Mouse (Mus musculus): ENCODE measurements around the gene Tenm3. TPM values are rescaled to one million over a fixed set of nuclear protein-coding genes. Genes with fewer than 3 reads are reported as not detected.

Tenm3 gene
- polyA plus RNA-seq, 1 experiment from 2014 or later, result 49.6 TPM

- H3K27me3 ChIP-seq (replicated peaks), result no peaks in the 10 kb centered on the region
- WGBS, result 26% methylated on average over 6 of the region's 6 CpGs
- H3K4me3 ChIP-seq, result no peak overlapping the region
- no peak overlapping the region for H3K9ac ChIP-seq
- H3K9me3 ChIP-seq, result no peaks in the 10 kb centered on the region
- no peaks in the 10 kb centered on the region for H3K36me3 ChIP-seq (replicated peaks)
- ATAC-seq (replicated peaks), result no peak
- peaks cover 19% of the 10 kb centered on the region for H3K4me1 ChIP-seq
- H3K4me2 ChIP-seq, result no peak overlapping the region
- no peak overlapping the region for H3K27ac ChIP-seq
Observed at GRCm38 (mm10) chr8:48765212-48765611, 78.5 kb downstream of the Tenm3 start.

- Histone ChIP-seq H3K27me3 (replicated peaks) (no peaks in the 10 kb centered on the region), H3K9me3 (no peaks in the 10 kb centered on the region), H3K27ac (no peak overlapping the region), H3K4me1 (peaks cover 19% of the 10 kb centered on the region), H3K9ac (no peak overlapping the region), H3K36me3 (replicated peaks) (no peaks in the 10 kb centered on the region), H3K4me3 (no peak overlapping the region), H3K4me2 (no peak overlapping the region)
- no peak for ATAC-seq (replicated peaks)
- 83% methylated on average over 3 of the region's 3 CpGs for WGBS
Observed at GRCm38 (mm10) chr8:48764011-48764410, 79.7 kb downstream of the Tenm3 start.

- Histone ChIP-seq H3K9me3 (no peaks in the 10 kb centered on the region), H3K4me1 (no peaks in the 10 kb centered on the region), H3K36me3 (replicated peaks) (no peaks in the 10 kb centered on the region), H3K27me3 (replicated peaks) (no peaks in the 10 kb centered on the region), H3K4me3 (no peak overlapping the region), H3K9ac (no peak overlapping the region), H3K27ac (no peak overlapping the region), H3K4me2 (no peak overlapping the region)
- ATAC-seq (replicated peaks), result no peak
- WGBS, result 90% methylated on average over 2 of the region's 2 CpGs
Observed at GRCm38 (mm10) chr8:48756874-48757273, 86.9 kb downstream of the Tenm3 start.

GRCm38 (mm10) chr8:48755492-48755891 lies 88.3 kb downstream of the Tenm3 start:
- no peaks in the 10 kb centered on the region for H3K4me1 ChIP-seq
- no peaks in the 10 kb centered on the region for H3K9me3 ChIP-seq
- no peak overlapping the region for H3K4me3 ChIP-seq
- no peak overlapping the region for H3K27ac ChIP-seq
- WGBS, result 50% methylated on average over 7 of the region's 7 CpGs
- 0 out of 2 replicates have a peak, but pooled peaks have one; percentile 48 for ATAC-seq (replicated peaks)
- no peaks in the 10 kb centered on the region for H3K27me3 ChIP-seq (replicated peaks)
- H3K9ac ChIP-seq, result no peak overlapping the region
- H3K36me3 ChIP-seq (replicated peaks), result no peaks in the 10 kb centered on the region
- H3K4me2 ChIP-seq, result no peak overlapping the region

- Histone ChIP-seq H3K4me2 (no peak overlapping the region), H3K4me1 (no peaks in the 10 kb centered on the region), H3K27me3 (replicated peaks) (no peaks in the 10 kb centered on the region), H3K36me3 (replicated peaks) (no peaks in the 10 kb centered on the region), H3K4me3 (no peak overlapping the region), H3K9ac (no peak overlapping the region), H3K27ac (no peak overlapping the region), H3K9me3 (no peaks in the 10 kb centered on the region)
- ATAC-seq (replicated peaks), result no peak
- 66% methylated on average over 2 of the region's 2 CpGs for WGBS
Observed at GRCm38 (mm10) chr8:48754959-48755358, 88.8 kb downstream of the Tenm3 start.

- H3K27me3 ChIP-seq (replicated peaks), result no peaks in the 10 kb centered on the region
- WGBS, result 71% methylated on average over 5 of the region's 5 CpGs
- no peak overlapping the region for H3K4me3 ChIP-seq
- no peak overlapping the region for H3K9ac ChIP-seq
- H3K4me1 ChIP-seq, result peaks cover 8% of the 10 kb centered on the region
- no peak overlapping the region for H3K4me2 ChIP-seq
- no peak overlapping the region for H3K27ac ChIP-seq
- ATAC-seq (replicated peaks), result no peak
- no peaks in the 10 kb centered on the region for H3K36me3 ChIP-seq (replicated peaks)
- H3K9me3 ChIP-seq, result no peaks in the 10 kb centered on the region
Observed at GRCm38 (mm10) chr8:48751965-48752364, 91.8 kb downstream of the Tenm3 start.

GRCm38 (mm10) chr8:48748503-48749059 lies 95.2 kb downstream of the Tenm3 start:
- no peak for ATAC-seq (replicated peaks)
- Histone ChIP-seq H3K9me3 (no peaks in the 10 kb centered on the region), H3K27me3 (replicated peaks) (no peaks in the 10 kb centered on the region), H3K4me3 (no peak overlapping the region), H3K9ac (no peak overlapping the region), H3K4me1 (peaks cover 8% of the 10 kb centered on the region), H3K36me3 (replicated peaks) (no peaks in the 10 kb centered on the region), H3K4me2 (no peak overlapping the region), H3K27ac (0 out of 2 replicates have a peak overlapping the region, but pooled peaks have one; percentile 15)
- WGBS, result 28% methylated on average over 13 of the region's 13 CpGs

- H3K27ac ChIP-seq, result no peak overlapping the region
- no peak overlapping the region for H3K9ac ChIP-seq
- H3K4me3 ChIP-seq, result no peak overlapping the region
- no peak for ATAC-seq (replicated peaks)
- H3K27me3 ChIP-seq (replicated peaks), result no peaks in the 10 kb centered on the region
- H3K36me3 ChIP-seq (replicated peaks), result no peaks in the 10 kb centered on the region
- 91% methylated on average over 4 of the region's 4 CpGs for WGBS
- no peak overlapping the region for H3K4me2 ChIP-seq
- peaks cover 27% of the 10 kb centered on the region for H3K4me1 ChIP-seq
- no peaks in the 10 kb centered on the region for H3K9me3 ChIP-seq
Observed at GRCm38 (mm10) chr8:48743912-48744311, 99.8 kb downstream of the Tenm3 start.

GRCm38 (mm10) chr8:48742741-48743140 lies 101.0 kb downstream of the Tenm3 start:
- Histone ChIP-seq H3K4me3 (no peak overlapping the region), H3K9me3 (no peaks in the 10 kb centered on the region), H3K27me3 (replicated peaks) (no peaks in the 10 kb centered on the region), H3K4me2 (no peak overlapping the region), H3K36me3 (replicated peaks) (no peaks in the 10 kb centered on the region), H3K27ac (no peak overlapping the region), H3K9ac (no peak overlapping the region), H3K4me1 (peaks cover 21% of the 10 kb centered on the region)
- ATAC-seq (replicated peaks), result no peak
- WGBS, result 92% methylated on average over 6 of the region's 6 CpGs

- no peak overlapping the region for H3K4me3 ChIP-seq
- H3K4me2 ChIP-seq, result peak overlapping the region; percentile 66
- H3K4me1 ChIP-seq, result peaks cover 26% of the 10 kb centered on the region
- ATAC-seq (replicated peaks), result peak; percentile 32
- 38% methylated on average over 11 of the region's 11 CpGs for WGBS
- H3K9ac ChIP-seq, result no peak overlapping the region
- H3K9me3 ChIP-seq, result no peaks in the 10 kb centered on the region
- H3K27ac ChIP-seq, result 0 out of 2 replicates have a peak overlapping the region, but pooled peaks have one; percentile 16
- H3K27me3 ChIP-seq (replicated peaks), result no peaks in the 10 kb centered on the region
- no peaks in the 10 kb centered on the region for H3K36me3 ChIP-seq (replicated peaks)
Observed at GRCm38 (mm10) chr8:48740951-48741350, 102.8 kb downstream of the Tenm3 start.

- Histone ChIP-seq H3K4me3 (peak overlapping the region; percentile 39), H3K27ac (peak overlapping the region; percentile 39; the same call in 1 of the 2 replicates), H3K27me3 (replicated peaks) (no peaks in the 10 kb centered on the region), H3K9me3 (no peaks in the 10 kb centered on the region), H3K9ac (peak overlapping the region; percentile 43), H3K4me2 (peak overlapping the region; percentile 66), H3K4me1 (peaks cover 26% of the 10 kb centered on the region), H3K36me3 (replicated peaks) (no peaks in the 10 kb centered on the region)
- 20% methylated on average over 23 of the region's 23 CpGs for WGBS
- ATAC-seq (replicated peaks), result peak; percentile 57
Observed at GRCm38 (mm10) chr8:48740147-48740881, 103.4 kb downstream of the Tenm3 start.

- no peaks in the 10 kb centered on the region for H3K36me3 ChIP-seq (replicated peaks)
- 80% methylated on average over 10 of the region's 10 CpGs for WGBS
- H3K4me1 ChIP-seq, result peaks cover 4% of the 10 kb centered on the region; the same call in 1 of the 2 replicates
- H3K27ac ChIP-seq, result no peak overlapping the region
- H3K4me2 ChIP-seq, result no peak overlapping the region
- H3K9ac ChIP-seq, result no peak overlapping the region
- ATAC-seq (replicated peaks), result no peak
- H3K9me3 ChIP-seq, result no peaks in the 10 kb centered on the region
- no peak overlapping the region for H3K4me3 ChIP-seq
- no peaks in the 10 kb centered on the region for H3K27me3 ChIP-seq (replicated peaks)
Observed at GRCm38 (mm10) chr8:48733731-48734130, 110.0 kb downstream of the Tenm3 start.

GRCm38 (mm10) chr8:48733057-48733456 lies 110.7 kb downstream of the Tenm3 start:
- H3K4me2 ChIP-seq, result no peak overlapping the region
- no peak for ATAC-seq (replicated peaks)
- no peaks in the 10 kb centered on the region for H3K36me3 ChIP-seq (replicated peaks)
- WGBS, result 81% methylated on average over 4 of the region's 4 CpGs
- H3K9me3 ChIP-seq, result no peaks in the 10 kb centered on the region
- H3K4me1 ChIP-seq, result peaks cover 4% of the 10 kb centered on the region; the same call in 1 of the 2 replicates
- no peak overlapping the region for H3K27ac ChIP-seq
- no peak overlapping the region for H3K4me3 ChIP-seq
- H3K9ac ChIP-seq, result no peak overlapping the region
- H3K27me3 ChIP-seq (replicated peaks), result no peaks in the 10 kb centered on the region
